Mouse (Mus musculus): ENCODE measurements around the gene Dnajb6.

Gene Dnajb6

DNA sequence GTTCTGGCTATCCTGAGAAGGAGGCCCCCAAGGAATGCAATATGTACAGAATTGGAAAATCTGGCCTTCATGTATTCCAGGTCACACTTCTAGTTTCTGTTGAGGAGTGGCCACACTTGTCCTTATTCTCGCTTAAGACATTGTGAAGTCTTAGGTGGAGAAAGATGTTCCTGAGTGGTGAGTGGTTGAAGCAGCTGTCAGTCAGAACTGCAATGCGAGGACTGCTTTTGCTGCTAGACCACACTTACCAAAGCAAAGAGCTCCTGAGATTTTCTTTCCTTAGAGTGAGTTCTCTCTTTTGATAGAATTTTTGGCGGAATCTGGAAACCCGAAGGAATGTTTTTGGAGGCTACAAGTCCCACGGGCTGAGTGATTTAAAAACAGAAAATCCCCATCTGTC lies 112.0 kb downstream of the Dnajb6 start:
- no peak for DNase-seq (ENCODE audit: extremely low read depth, low read depth, low spot score)

GRCm38 (mm10) chr5:29848091-29848490 lies 112.6 kb downstream of the Dnajb6 start:
- no peak for DNase-seq (ENCODE audit: extremely low read depth, low read depth, low spot score)

DNA sequence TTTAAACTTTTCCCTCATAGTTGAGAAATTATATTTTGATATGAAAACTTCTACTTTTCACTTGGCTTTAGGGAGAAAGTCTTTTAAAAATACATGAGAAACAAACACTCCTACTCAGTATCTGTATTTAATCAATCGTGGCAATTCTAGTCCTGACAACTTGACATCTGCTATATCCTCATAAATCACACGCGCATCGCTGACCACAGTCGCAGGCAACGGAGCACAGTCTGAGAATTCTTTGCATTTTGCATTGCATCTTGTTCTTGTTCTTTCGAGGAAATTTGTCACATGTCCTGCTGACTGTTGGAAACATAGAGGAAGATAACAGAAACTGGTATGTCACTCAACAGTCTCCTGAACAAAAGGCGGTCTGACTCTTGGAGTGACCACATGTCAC lies 116.9 kb downstream of the Dnajb6 start:
- DNase-seq (ENCODE audit: extremely low read depth, low read depth, low spot score) = no peak

- DNase-seq (ENCODE audit: extremely low read depth, low read depth, low spot score) = no peak
Measured at GRCm38 (mm10) chr5:29853035-29853434, 117.5 kb downstream of the Dnajb6 start.

DNA sequence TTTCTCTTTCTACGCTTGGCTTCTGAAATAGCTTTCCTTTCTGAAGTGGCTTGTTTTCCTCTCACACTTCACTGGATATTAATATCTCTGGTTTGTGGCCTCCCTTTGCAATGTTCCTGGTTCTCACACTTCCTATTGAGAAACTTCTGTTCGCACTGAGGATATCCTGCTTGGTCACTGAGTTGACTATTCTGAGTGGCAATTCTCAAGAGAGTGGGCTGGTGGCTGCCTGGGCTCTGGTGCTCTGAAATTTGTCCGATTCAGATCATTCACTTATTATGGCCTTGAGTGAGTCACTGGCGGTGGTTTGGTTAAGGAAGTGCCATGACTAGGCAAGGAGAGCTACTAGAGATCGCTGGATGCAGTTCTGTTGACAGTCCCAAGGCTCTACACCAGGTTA lies 118.9 kb downstream of the Dnajb6 start:
- DNase-seq (ENCODE audit: extremely low read depth, low read depth, low spot score) = no peak

DNA sequence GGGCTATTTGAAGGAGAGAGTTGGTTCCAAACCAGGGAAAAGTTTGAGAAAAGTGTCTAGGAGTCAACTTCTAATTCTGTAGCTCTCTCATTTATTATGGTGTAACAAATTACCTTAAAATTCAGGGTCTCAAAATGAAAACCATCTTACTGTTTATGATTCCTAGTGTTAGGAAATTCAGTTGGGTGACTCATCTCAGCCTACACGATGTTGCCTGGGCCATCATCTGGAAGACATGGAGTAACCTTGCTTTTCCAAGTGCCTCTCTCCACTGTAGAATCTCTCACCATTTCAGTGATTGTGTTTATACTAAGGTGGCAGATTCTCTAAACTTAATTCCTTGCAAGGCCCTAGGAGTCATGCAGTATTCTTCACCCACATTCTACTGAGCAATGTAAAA lies 119.5 kb downstream of the Dnajb6 start:
- no peak for DNase-seq (ENCODE audit: extremely low read depth, low read depth, low spot score)

DNA sequence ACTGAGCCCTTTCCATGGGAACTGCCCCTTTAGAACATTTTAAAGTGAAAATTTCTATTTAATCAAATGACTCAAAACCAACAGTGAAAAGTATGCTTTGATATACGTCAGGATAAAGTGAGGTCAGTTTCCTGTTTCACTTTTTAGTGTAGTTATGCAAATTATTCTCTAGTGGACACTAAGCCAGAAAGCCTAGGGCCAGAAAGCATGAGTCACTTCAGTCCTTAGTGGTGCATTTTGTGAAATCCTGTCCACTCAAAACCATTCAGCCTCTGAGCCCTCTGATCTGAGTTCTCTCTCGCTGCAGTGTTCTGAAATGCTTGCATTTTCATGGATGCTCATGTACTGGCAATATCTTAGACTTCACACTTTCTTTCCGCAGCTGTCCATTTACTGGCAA lies 126.0 kb downstream of the Dnajb6 start:
- DNase-seq (ENCODE audit: extremely low read depth, low read depth, low spot score) = no peak

- no peak for DNase-seq (ENCODE audit: extremely low read depth, low read depth, low spot score)
Measured at GRCm38 (mm10) chr5:29862388-29862787, 126.9 kb downstream of the Dnajb6 start.

GRCm38 (mm10) chr5:29864291-29864737 lies 128.8 kb downstream of the Dnajb6 start:
- no peak for DNase-seq (ENCODE audit: extremely low read depth, low read depth, low spot score)

DNA sequence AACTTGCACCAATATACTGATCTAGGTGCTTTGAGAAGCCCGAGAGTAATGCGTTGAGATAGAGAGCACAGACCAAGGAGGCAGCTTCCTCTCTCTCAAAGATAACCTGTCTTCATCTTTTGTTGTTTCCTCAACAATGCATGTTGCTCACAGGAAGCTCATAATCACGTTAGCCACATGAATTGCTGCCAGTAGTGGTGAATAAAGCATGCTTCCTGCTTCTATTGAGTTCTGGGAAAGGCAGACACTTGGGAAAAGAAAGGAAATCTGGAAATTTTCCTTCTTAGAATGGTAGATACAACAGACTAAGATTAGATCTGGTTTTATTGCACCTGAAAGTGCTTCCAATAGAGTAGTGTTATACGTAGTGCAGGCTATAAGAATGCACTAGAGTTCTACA lies 129.5 kb downstream of the Dnajb6 start:
- no peak for DNase-seq (ENCODE audit: extremely low read depth, low read depth, low spot score)
